Mouse (Mus musculus) CH12.LX (cell line): ENCODE data around the gene Lrp5. TPM values are rescaled to one million over a fixed set of nuclear protein-coding genes. Genes with fewer than 3 reads are reported as not detected.

Source experiments
- DNase-seq: peaks from one replicate; pipeline ENCODE4 v3.0.0-alpha.2; 2013; ENCODE audit errors: extremely low read depth
- H3K27ac ChIP-seq: 2 replicates; pipeline ENCODE4 v1.5.1; 2012; ENCODE audit warnings: low read depth, mild to moderate bottlenecking, control low read depth, moderate library complexity; ENCODE audit not compliant: insufficient read depth
- H3K27me3 ChIP-seq: replicated peaks from 2 replicates; pipeline ENCODE3; 2012; ENCODE audit warnings: inconsistent platforms
- H3K36me3 ChIP-seq, 2 experiments: replicated peaks in 1 of 2; 2 replicates each; pipeline versions ENCODE3 to v1.6.1; 2012; ENCODE audit warnings: inconsistent platforms in 1 of 2, low read length in 1 of 2, mild to moderate bottlenecking in 1 of 2, mixed read lengths in 1 of 2, moderate library complexity in 1 of 2; ENCODE audit not compliant: control insufficient read depth in 1 of 2, insufficient read depth in 1 of 2
- H3K4me1 ChIP-seq, 2 experiments: 2 replicates each; pipeline ENCODE4 v1.6.1; 2012; ENCODE audit warnings: inconsistent platforms in 1 of 2, moderate library complexity in 1 of 2; ENCODE audit not compliant: insufficient read depth in 2 of 2, control insufficient read depth in 1 of 2
- H3K4me2 ChIP-seq: 2 replicates; pipeline ENCODE4 v1.6.1; 2012; ENCODE audit warnings: low read depth, mild to moderate bottlenecking, control low read depth; ENCODE audit not compliant: poor library complexity, insufficient read depth, severe bottlenecking
- H3K4me3 ChIP-seq, 3 experiments: fragments of 150-350 bp in 1 of 3; sonication (generic) in 1 of 3; replicated peaks in 1 of 3; 2 replicates each; pipeline versions ENCODE3 to v1.5.1; 2011 to 2012; ENCODE audit warnings: low read depth in 2 of 3, low read length in 2 of 3, mild to moderate bottlenecking in 2 of 3, moderate library complexity in 2 of 3, control low read depth in 1 of 3, improper control_type of control experiment in 1 of 3, inconsistent platforms in 1 of 3, mixed read lengths in 1 of 3; ENCODE audit not compliant: poor library complexity in 1 of 3
- H3K79me2 ChIP-seq: replicated peaks from 2 replicates; pipeline ENCODE4 v1.6.1; 2012; ENCODE audit warnings: mild to moderate bottlenecking, moderate library complexity; ENCODE audit not compliant: control insufficient read depth, poor library complexity, insufficient read depth, severe bottlenecking; ENCODE audit errors: extremely low read depth
- H3K9ac ChIP-seq: 2 replicates; pipeline ENCODE4 v1.6.1; 2012; ENCODE audit warnings: low read depth, mild to moderate bottlenecking, control low read depth, moderate library complexity; ENCODE audit not compliant: insufficient read depth
- H3K9me3 ChIP-seq: replicated peaks from 2 replicates; pipeline ENCODE3; 2012; ENCODE audit warnings: low read length, inconsistent platforms, mixed read lengths
- BHLHE40 ChIP-seq: IDR thresholded peaks from 2 replicates; pipeline ENCODE4 v1.6.1; 2011; ENCODE audit warnings: mild to moderate bottlenecking, low read depth, low read length, improper control_type of control experiment
- CHD2 ChIP-seq: IDR thresholded peaks from 2 replicates; pipeline ENCODE4 v1.6.1; 2011; ENCODE audit warnings: low read length, improper control_type of control experiment
- E2F4 ChIP-seq: IDR thresholded peaks from 2 replicates; pipeline ENCODE4 v1.6.1; 2011; ENCODE audit warnings: low read depth, low read length, improper control_type of control experiment; ENCODE audit not compliant: insufficient replicate concordance
- HCFC1 ChIP-seq: IDR thresholded peaks from 2 replicates; pipeline ENCODE4 v1.6.1; 2012; ENCODE audit warnings: low read depth, mild to moderate bottlenecking, inconsistent platforms, low read length, improper control_type of control experiment
- KAT2A ChIP-seq: IDR thresholded peaks from 2 replicates; pipeline ENCODE4 v1.6.1; 2012; ENCODE audit warnings: low read length, improper control_type of control experiment, inconsistent platforms; ENCODE audit not compliant: insufficient replicate concordance
- MAFK ChIP-seq: IDR thresholded peaks from 2 replicates; pipeline ENCODE4 v1.6.1; 2011; ENCODE audit warnings: low read length, improper control_type of control experiment; ENCODE audit not compliant: insufficient replicate concordance
- MAZ ChIP-seq: IDR thresholded peaks from 2 replicates; pipeline ENCODE4 v1.6.1; 2012; ENCODE audit warnings: low read depth, mild to moderate bottlenecking, inconsistent platforms, low read length, improper control_type of control experiment, moderate library complexity
- MEF2A ChIP-seq: IDR thresholded peaks from 2 replicates; pipeline ENCODE4 v1.6.1; 2014; ENCODE audit warnings: low read depth, mild to moderate bottlenecking, inconsistent platforms, low read length, improper control_type of control experiment, borderline replicate concordance
- MXI1 ChIP-seq: IDR thresholded peaks from 2 replicates; pipeline ENCODE4 v1.6.1; 2011; ENCODE audit warnings: mild to moderate bottlenecking, low read depth, low read length, improper control_type of control experiment
- NELFE ChIP-seq: IDR thresholded peaks from 2 replicates; pipeline ENCODE4 v1.6.1; 2011; ENCODE audit warnings: low read depth, low read length, improper control_type of control experiment
- RCOR1 ChIP-seq: conservative IDR thresholded peaks from 2 replicates; pipeline ENCODE4 v1.6.1; 2012; ENCODE audit warnings: low read depth, mild to moderate bottlenecking, inconsistent platforms, low read length, improper control_type of control experiment
- TBP ChIP-seq: conservative IDR thresholded peaks from 2 replicates; pipeline ENCODE4 v1.6.1; 2011; ENCODE audit warnings: low read depth, low read length, improper control_type of control experiment
- TCF12 ChIP-seq: IDR thresholded peaks from 2 replicates; pipeline ENCODE4 v1.6.1; 2014; ENCODE audit warnings: low read depth, mild to moderate bottlenecking, inconsistent platforms, low read length, improper control_type of control experiment
- ZC3H11A ChIP-seq: IDR thresholded peaks from 2 replicates; pipeline ENCODE4 v1.6.1; 2012; ENCODE audit warnings: low read depth, mild to moderate bottlenecking, inconsistent platforms, low read length, improper control_type of control experiment
- ZMIZ1 ChIP-seq: IDR thresholded peaks from 2 replicates; pipeline ENCODE4 v1.6.1; 2012; ENCODE audit warnings: low read depth, mild to moderate bottlenecking, inconsistent platforms, low read length, improper control_type of control experiment
- dilution Hi-C: fragments of 300-500 bp; cut with MboI; formaldehyde crosslinking; loops from 2 replicates; pipeline ENCODE4 v1.14.3; 2020; ENCODE audit warnings: low sequenced_read_pairs; ENCODE audit not compliant: extremely low pct_unique_long_range_greater_than_20kb, extremely low pct_ligation_motif_present
- in situ Hi-C: fragments of 300-500 bp; cut with MboI; formaldehyde crosslinking; loops from 3 replicates; pipeline ENCODE4 v1.14.3; 2019; ENCODE audit warnings: low sequenced_read_pairs, low pct_ligation_motif_present, low pct_unique_long_range_greater_than_20kb, mixed read lengths
- polyA plus RNA-seq: library from polyadenylated mRNA; unstranded; fragments of >175 nt; gene quantifications from 2 replicates; pipeline ENCODE4 v1.2.1, GENCODE M21; 2012; ENCODE audit warnings: low read depth; ENCODE audit not compliant: insufficient read length
- total RNA-seq, 2 experiments: library from RNA; depleted of rRNA; stranded (reverse); fragments of 300-350 nt in 1 of 2; fragments of >200 nt in 1 of 2; gene quantifications; 2 replicates each; pipeline ENCODE4 v1.2.3; 2012 to 2014

The Lrp5 gene
- total and polyA plus RNA-seq, 3 experiments = 0.13 to 1.4 (median 1.1) TPM

- Histone ChIP-seq H3K36me3 (peaks cover 17 to 54% of the 10 kb centered on the region in 2 experiments), H3K27me3 (no peaks in the 10 kb centered on the region), H3K9ac (no peak overlapping the region), H3K9me3 (no peaks in the 10 kb centered on the region), H3K4me2 (no peak overlapping the region), H3K79me2 (peaks cover 69% of the 10 kb centered on the region), H3K27ac (no peak overlapping the region), H3K4me3 (no peak overlapping the region), H3K4me1 (peaks cover 16 to 55% of the 10 kb centered on the region in 2 experiments)
- DNase-seq = no peak
- no peak for TF ChIP-seq BHLHE40
- TF ChIP-seq MAZ = no peak
- no peak for TF ChIP-seq CHD2
- no peak for TF ChIP-seq TCF12
- TF ChIP-seq MAFK = no peak
- no peak for TF ChIP-seq E2F4
- no peak for TF ChIP-seq ZC3H11A
- TF ChIP-seq TBP = no peak
- TF ChIP-seq NELFE = no peak
- no peak for TF ChIP-seq ZMIZ1
- dilution Hi-C loops = no loop called here
- in situ Hi-C loops = no loop called here
Observed at GRCm38 (mm10) chr19:3540997-3541396, 145.4 kb downstream of the Lrp5 start.

- no peak overlapping the region for H3K9ac ChIP-seq
- in situ Hi-C loops = no loop called here
- H3K4me1 ChIP-seq = peaks cover 20 to 56% of the 10 kb centered on the region in 2 experiments
- H3K36me3 ChIP-seq = peaks cover 17 to 51% of the 10 kb centered on the region in 2 experiments
- no peak for TF ChIP-seq TCF12
- H3K4me2 ChIP-seq = no peak overlapping the region
- H3K9me3 ChIP-seq = no peaks in the 10 kb centered on the region
- no peaks in the 10 kb centered on the region for H3K27me3 ChIP-seq
- H3K27ac ChIP-seq = no peak overlapping the region
- H3K79me2 ChIP-seq = peaks cover 70% of the 10 kb centered on the region
- dilution Hi-C loops = no loop called here
- no peak overlapping the region for H3K4me3 ChIP-seq
- DNase-seq = no peak
Observed at GRCm38 (mm10) chr19:3540254-3540653, 146.1 kb downstream of the Lrp5 start.

- H3K9me3 ChIP-seq = no peaks in the 10 kb centered on the region
- peaks cover 19 to 58% of the 10 kb centered on the region in 2 experiments for H3K4me1 ChIP-seq
- peaks cover 70% of the 10 kb centered on the region for H3K79me2 ChIP-seq
- no peak overlapping the region for H3K27ac ChIP-seq
- H3K27me3 ChIP-seq = no peaks in the 10 kb centered on the region
- H3K36me3 ChIP-seq = peaks cover 14 to 51% of the 10 kb centered on the region in 2 experiments
- no peak for DNase-seq
- dilution Hi-C loops = no loop called here
- H3K4me3 ChIP-seq = no peak overlapping the region
- in situ Hi-C loops = no loop called here
- no peak overlapping the region for H3K9ac ChIP-seq
- H3K4me2 ChIP-seq = no peak overlapping the region
- no peak for TF ChIP-seq RCOR1
- TF ChIP-seq MEF2A = no peak
- no peak for TF ChIP-seq KAT2A
- no peak for TF ChIP-seq HCFC1
- no peak for TF ChIP-seq MXI1
- TF ChIP-seq ZC3H11A = no peak
Observed at GRCm38 (mm10) chr19:3539456-3539855, 146.9 kb downstream of the Lrp5 start.
